Mouse (Mus musculus): ENCODE results near the gene Mrpl50. TPM values are rescaled to one million over a fixed set of nuclear protein-coding genes. Genes with fewer than 3 reads are reported as not detected.
A peak's percentile ranks its signal among the peaks of the same experiment; 100 is the strongest.

The Mrpl50 gene
- total and polyA plus RNA-seq, 2 experiments from 2014 or later, result 36.6 to 76.7 TPM

- TF ChIP-seq CTCF (IDR thresholded peaks at IDR 0.05), result no peak
- H3K27ac ChIP-seq (ENCODE audit: low read depth, low read length), result no peak overlapping the region
- peak overlapping the region; percentile 16 for H3K4me3 ChIP-seq (ENCODE audit: low read depth, low read length)
- H3K27me3 ChIP-seq (ENCODE audit: insufficient read depth, low read length), result no peaks in the 10 kb centered on the region
- no peak overlapping the region for H3K9ac ChIP-seq (replicated peaks; ENCODE audit: low read length, poor library complexity, severe bottlenecking)
- no peaks in the 10 kb centered on the region for H3K36me3 ChIP-seq (ENCODE audit: insufficient read depth, low read length)
- no peak for DNase-seq (ENCODE audit: low spot score)
- no peak for ATAC-seq (ENCODE audit: low FRiP score)
- H3K4me1 ChIP-seq (ENCODE audit: insufficient read depth, low read length), result no peaks in the 10 kb centered on the region
- H3K9me3 ChIP-seq (ENCODE audit: low read length), result no peaks in the 10 kb centered on the region
- peak overlapping the region; percentile 53 for H3K4me2 ChIP-seq (ENCODE audit: low read depth, low read length, poor library complexity, severe bottlenecking)
- 20% methylated on average over 19 of the region's 19 CpGs for WGBS
These were observed 42.6 kb downstream of the Mrpl50 start for GRCm38 (mm10) chr4:49478118-49478877.

GRCm38 (mm10) chr4:49474583-49474982, 46.3 kb downstream of the Mrpl50 start:
- H3K27me3 ChIP-seq (ENCODE audit: insufficient read depth, low read length), result no peaks in the 10 kb centered on the region
- H3K9me3 ChIP-seq (ENCODE audit: low read length), result no peaks in the 10 kb centered on the region
- ATAC-seq (ENCODE audit: low FRiP score), result no peak
- H3K4me3 ChIP-seq (ENCODE audit: low read depth, low read length), result no peak overlapping the region
- no peaks in the 10 kb centered on the region for H3K4me1 ChIP-seq (ENCODE audit: insufficient read depth, low read length)
- DNase-seq (ENCODE audit: low spot score), result no peak
- no peak overlapping the region for H3K9ac ChIP-seq (replicated peaks; ENCODE audit: low read length, poor library complexity, severe bottlenecking)
- H3K4me2 ChIP-seq (ENCODE audit: low read depth, low read length, poor library complexity, severe bottlenecking), result no peak overlapping the region
- no peak for TF ChIP-seq CTCF (IDR thresholded peaks at IDR 0.05)
- no peak overlapping the region for H3K27ac ChIP-seq (ENCODE audit: low read depth, low read length)
- H3K36me3 ChIP-seq (ENCODE audit: insufficient read depth, low read length), result no peaks in the 10 kb centered on the region

- ATAC-seq (ENCODE audit: low FRiP score) (no peak), DNase-seq (ENCODE audit: low spot score) (no peak)
- WGBS, result 31% methylated on average over 3 of the region's 3 CpGs
- Histone ChIP-seq H3K9ac (replicated peaks; ENCODE audit: low read length, poor library complexity, severe bottlenecking) (no peak within 1 kb of the TSS), H3K4me3 (ENCODE audit: low read depth, low read length) (no peak within 1 kb of the TSS), H3K4me2 (ENCODE audit: low read depth, low read length, poor library complexity, severe bottlenecking) (no peak within 1 kb of the TSS), H3K27ac (ENCODE audit: low read depth, low read length) (no peak within 1 kb of the TSS), H3K4me1 (ENCODE audit: insufficient read depth, low read length) (no peaks in the 10 kb centered on the region), H3K27me3 (ENCODE audit: insufficient read depth, low read length) (no peaks in the 10 kb centered on the region), H3K36me3 (ENCODE audit: insufficient read depth, low read length) (no peaks in the 10 kb centered on the region), H3K9me3 (ENCODE audit: low read length) (no peaks in the 10 kb centered on the region)
- TF ChIP-seq CTCF (IDR thresholded peaks at IDR 0.05), result no peak
These were observed 47.3 kb downstream of the Mrpl50 start, which contains the start of gene Acnat1 for GRCm38 (mm10) chr4:49473435-49474100. TSS of gene Acnat1 (minus strand) at chr4:49473912.

DNA sequence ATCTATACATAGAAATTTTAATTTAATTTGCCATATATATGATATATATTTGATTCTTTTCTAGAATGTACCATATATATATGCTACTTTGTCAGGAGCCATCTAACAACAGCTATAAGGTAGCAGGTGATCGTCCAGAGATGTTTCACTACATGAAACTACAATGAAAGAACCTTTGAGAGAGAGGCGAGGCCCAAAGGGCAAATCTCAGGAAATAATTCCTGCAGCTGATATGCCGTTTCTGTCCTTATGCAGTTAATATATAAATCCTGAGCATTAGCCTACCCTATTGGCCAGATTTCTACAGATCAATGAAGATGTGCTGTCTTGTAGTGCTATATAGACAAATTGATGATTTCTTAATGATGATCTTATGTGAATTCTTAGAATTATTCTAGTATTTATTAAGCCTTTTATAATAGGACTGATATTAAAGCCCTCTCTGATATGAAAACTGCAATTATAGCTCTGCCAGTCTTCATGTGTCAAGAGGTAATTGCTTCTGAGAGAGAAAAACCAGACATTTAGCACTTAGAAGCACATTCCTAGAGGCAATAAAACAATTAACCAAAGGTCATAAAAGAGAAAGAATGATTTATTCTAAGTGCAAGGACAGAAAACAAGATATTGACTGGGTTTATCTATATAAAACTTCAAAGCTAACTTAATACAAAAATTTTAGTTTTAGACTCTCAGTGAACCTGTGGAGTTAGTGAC, 51.3 kb downstream of the Mrpl50 start:
- H3K4me2 ChIP-seq (ENCODE audit: low read depth, low read length, poor library complexity, severe bottlenecking), result no peak overlapping the region
- WGBS, result 89% methylated on average over 3 of the region's 3 CpGs
- H3K36me3 ChIP-seq (ENCODE audit: insufficient read depth, low read length), result no peaks in the 10 kb centered on the region
- no peaks in the 10 kb centered on the region for H3K4me1 ChIP-seq (ENCODE audit: insufficient read depth, low read length)
- H3K9ac ChIP-seq (replicated peaks; ENCODE audit: low read length, poor library complexity, severe bottlenecking), result no peak overlapping the region
- ATAC-seq (ENCODE audit: low FRiP score) (no peak), DNase-seq (ENCODE audit: low spot score) (no peak)
- H3K4me3 ChIP-seq (ENCODE audit: low read depth, low read length), result no peak overlapping the region
- no peak for TF ChIP-seq CTCF (IDR thresholded peaks at IDR 0.05)
- H3K27ac ChIP-seq (ENCODE audit: low read depth, low read length), result no peak overlapping the region
- H3K9me3 ChIP-seq (ENCODE audit: low read length), result no peaks in the 10 kb centered on the region
- no peaks in the 10 kb centered on the region for H3K27me3 ChIP-seq (ENCODE audit: insufficient read depth, low read length)

DNA sequence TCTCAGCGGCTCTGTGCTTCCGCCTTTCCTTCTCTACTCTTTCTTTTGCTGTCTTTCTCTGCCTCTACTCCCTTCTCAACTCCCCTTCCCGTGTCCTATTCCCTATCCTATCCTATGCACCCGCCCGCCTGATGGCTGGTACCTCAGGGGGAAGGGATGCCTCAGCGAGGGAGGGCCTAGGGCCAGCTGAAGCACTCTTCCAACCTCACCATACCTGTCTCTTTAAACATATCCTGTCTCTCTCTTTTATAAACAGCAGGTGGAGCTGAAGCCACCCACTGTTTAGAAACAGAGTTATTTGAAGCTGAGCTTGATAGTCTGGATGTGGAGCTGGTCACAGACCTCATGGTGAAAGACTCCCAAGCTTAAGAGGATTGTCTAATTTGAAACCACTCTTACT, 53.5 kb downstream of the Mrpl50 start:
- Histone ChIP-seq H3K4me3 (ENCODE audit: low read depth, low read length) (no peak overlapping the region), H3K36me3 (ENCODE audit: insufficient read depth, low read length) (no peaks in the 10 kb centered on the region), H3K27me3 (ENCODE audit: insufficient read depth, low read length) (no peaks in the 10 kb centered on the region), H3K27ac (ENCODE audit: low read depth, low read length) (no peak overlapping the region), H3K9me3 (ENCODE audit: low read length) (no peaks in the 10 kb centered on the region), H3K9ac (replicated peaks; ENCODE audit: low read length, poor library complexity, severe bottlenecking) (no peak overlapping the region), H3K4me2 (ENCODE audit: low read depth, low read length, poor library complexity, severe bottlenecking) (no peak overlapping the region), H3K4me1 (ENCODE audit: insufficient read depth, low read length) (no peaks in the 10 kb centered on the region)
- DNase-seq (ENCODE audit: low spot score) (no peak), ATAC-seq (ENCODE audit: low FRiP score) (no peak)
- no peak for TF ChIP-seq CTCF (IDR thresholded peaks at IDR 0.05)
- WGBS, result 90% methylated on average over 6 of the region's 6 CpGs

Other genes with a start within 250 kb of the Mrpl50 start
- not detected in 2 replicates for gene Acnat2, start 112.9 kb downstream of the Mrpl50 start, total RNA-seq (2014; rRNA removed)
- not detected in 2 replicates for gene Acnat2, start 112.9 kb downstream of the Mrpl50 start, polyA plus RNA-seq (2015; fragmentation: Nextera tagmentation; extraction: Ambion mirVana)
- gene Acnat1, start 47.2 kb downstream of the Mrpl50 start, total RNA-seq (2014; rRNA removed), result 0.44 TPM in 1 of 2 replicates, not detected in the other
- not detected in 2 replicates for gene Acnat1, start 47.2 kb downstream of the Mrpl50 start, polyA plus RNA-seq (2015; fragmentation: Nextera tagmentation; extraction: Ambion mirVana)
- not detected in 2 replicates for gene Baat, start 14.5 kb downstream of the Mrpl50 start, total RNA-seq (2014; rRNA removed)
- gene Baat, start 14.5 kb downstream of the Mrpl50 start, polyA plus RNA-seq (2015; fragmentation: Nextera tagmentation; extraction: Ambion mirVana), result not detected in 2 replicates
- gene Zfp189, start 83 bp upstream of the Mrpl50 start, total RNA-seq (2014; rRNA removed), result 6.3 and 10.4 TPM in 2 replicates
- gene Zfp189, start 83 bp upstream of the Mrpl50 start, polyA plus RNA-seq (2015; fragmentation: Nextera tagmentation; extraction: Ambion mirVana), result 4.2 and 6.0 TPM in 2 replicates
- gene Aldob, start 28.5 kb upstream of the Mrpl50 start, total RNA-seq (2014; rRNA removed), result 0.88 and 0.94 TPM in 2 replicates
- 0.56 and 0.73 TPM in 2 replicates for gene Aldob, start 28.5 kb upstream of the Mrpl50 start, polyA plus RNA-seq (2015; fragmentation: Nextera tagmentation; extraction: Ambion mirVana)
- gene Tmem246, start 76.8 kb upstream of the Mrpl50 start, total RNA-seq (2014; rRNA removed), result 182 and 193 TPM in 2 replicates
- gene Tmem246, start 76.8 kb upstream of the Mrpl50 start, polyA plus RNA-seq (2015; fragmentation: Nextera tagmentation; extraction: Ambion mirVana), result 164 and 180 TPM in 2 replicates
- gene Rnf20, start 110.9 kb upstream of the Mrpl50 start, total RNA-seq (2014; rRNA removed), result 48.3 and 76.7 TPM in 2 replicates
- gene Rnf20, start 110.9 kb upstream of the Mrpl50 start, polyA plus RNA-seq (2015; fragmentation: Nextera tagmentation; extraction: Ambion mirVana), result 41.0 and 46.2 TPM in 2 replicates
- gene Ppp3r2, start 160.9 kb upstream of the Mrpl50 start, total RNA-seq (2014; rRNA removed), result 0.93 and 1.2 TPM in 2 replicates
- gene Ppp3r2, start 160.9 kb upstream of the Mrpl50 start, polyA plus RNA-seq (2015; fragmentation: Nextera tagmentation; extraction: Ambion mirVana), result 0.33 and 0.52 TPM in 2 replicates